Mouse (Mus musculus): ENCODE results near the gene Dock8.

DNA sequence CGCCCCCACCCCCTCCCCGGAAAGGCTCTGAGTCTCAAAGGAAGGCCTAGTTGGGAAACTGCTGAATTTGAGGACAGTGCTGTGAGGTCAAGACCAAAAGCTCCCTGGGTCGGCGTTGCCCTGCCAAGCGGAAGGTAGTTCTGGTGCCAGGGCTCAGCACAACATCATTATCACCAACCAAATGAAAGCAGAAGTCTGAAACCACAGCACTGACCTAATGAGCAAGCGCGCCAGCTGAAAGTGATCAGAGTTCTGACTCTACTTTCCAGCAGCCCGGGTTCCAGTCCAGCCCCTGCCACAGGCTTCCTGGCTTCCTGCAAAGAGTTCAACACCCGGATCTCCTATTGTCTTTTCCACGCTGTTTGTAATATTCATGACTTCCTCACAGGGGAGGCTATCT is 232.7 kb downstream of the Dock8 start:
- TF ChIP-seq CTCF (IDR thresholded peaks at IDR 0.05; ENCODE audit: borderline replicate concordance, insufficient read depth, low read depth, low read length) (no peak), POLR2A (IDR thresholded peaks at IDR 0.05; ENCODE audit: borderline replicate concordance, insufficient read depth, low read length) (no peak)

Measured in cerebellum, adult 2 months (tissue).